Mouse (Mus musculus): Measurements from ENCODE around the gene Selenow. TPM values are rescaled to one million over a fixed set of nuclear protein-coding genes. Genes with fewer than 3 reads are reported as not detected.

The Selenow gene
- polyA plus RNA-seq, 1 experiment from 2014 or later, result 235 TPM

DNA sequence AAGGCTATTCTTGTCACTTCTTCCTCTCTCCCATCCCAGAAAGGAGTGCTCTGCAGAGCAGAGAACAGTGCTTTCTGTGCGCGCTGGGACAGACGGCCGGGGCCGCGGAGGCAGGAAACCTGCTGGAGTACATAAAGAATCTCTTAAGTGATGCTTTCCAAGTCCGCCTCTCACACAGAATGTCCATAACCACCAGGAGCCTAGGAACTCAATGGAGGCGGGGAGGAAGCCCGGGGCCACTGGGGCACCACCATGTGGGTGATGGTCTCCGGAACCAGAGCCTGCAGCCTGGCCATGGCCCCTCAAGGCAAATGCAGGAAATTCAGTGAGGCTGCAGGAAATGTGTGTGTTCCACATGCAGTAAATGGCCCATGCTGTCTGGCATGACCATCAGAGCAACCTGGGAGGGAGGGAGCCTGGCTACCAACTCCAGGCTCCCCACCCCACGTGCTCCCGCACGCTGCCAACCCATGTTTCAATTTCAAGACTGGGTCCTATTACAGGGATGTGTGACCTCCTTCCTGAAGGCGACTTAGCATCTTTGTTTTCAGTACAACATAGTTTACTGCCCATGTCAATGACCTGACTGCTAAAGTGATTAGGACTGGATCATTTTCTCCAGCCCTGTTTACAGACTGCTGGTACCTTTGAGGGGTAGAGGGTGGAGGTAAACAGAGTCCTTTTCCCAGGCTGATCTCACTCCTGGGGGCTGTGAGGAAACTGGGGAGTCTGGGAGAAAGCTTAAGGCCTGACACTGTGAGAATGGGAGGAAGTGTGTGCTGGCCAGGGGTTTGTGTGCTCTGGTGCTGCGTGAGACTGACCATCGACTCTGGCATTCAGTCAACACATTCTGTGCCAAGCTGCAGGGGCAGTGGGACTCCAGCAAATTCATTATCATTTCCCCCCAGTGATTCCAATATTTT, 11.5 kb upstream of the Selenow start:
- Histone ChIP-seq H3K9me3 (replicated peaks; ENCODE audit: control insufficient read depth, low read length) (no peaks in the 10 kb centered on the region), H3K27me3 (ENCODE audit: control insufficient read depth, insufficient read depth, low read depth, low read length) (peaks cover 5% of the 10 kb centered on the region; the same call in 1 of the 2 replicates), H3K4me1 (ENCODE audit: control insufficient read depth, low read depth, low read length) (peaks cover 3% of the 10 kb centered on the region), H3K9ac (ENCODE audit: low read depth, low read length) (no peak overlapping the region), H3K4me2 (ENCODE audit: low read depth, low read length) (no peak overlapping the region), H3K4me3 (ENCODE audit: low read depth, low read length) (no peak overlapping the region), H3K27ac (ENCODE audit: low read length) (no peak overlapping the region), H3K36me3 (ENCODE audit: control insufficient read depth, insufficient read depth) (peaks cover 18% of the 10 kb centered on the region)
- WGBS (ENCODE audit: insufficient replicate concordance), result 28% methylated on average over 16 of the region's 16 CpGs
- ATAC-seq (ENCODE audit: low read depth), result no peak

- WGBS (ENCODE audit: insufficient replicate concordance), result 51% methylated on average over 3 of the region's 3 CpGs
- H3K27ac ChIP-seq (ENCODE audit: low read length), result no peak overlapping the region
Measured at GRCm38 (mm10) chr7:15931635-15932034, 9.4 kb upstream of the Selenow start.

DNA sequence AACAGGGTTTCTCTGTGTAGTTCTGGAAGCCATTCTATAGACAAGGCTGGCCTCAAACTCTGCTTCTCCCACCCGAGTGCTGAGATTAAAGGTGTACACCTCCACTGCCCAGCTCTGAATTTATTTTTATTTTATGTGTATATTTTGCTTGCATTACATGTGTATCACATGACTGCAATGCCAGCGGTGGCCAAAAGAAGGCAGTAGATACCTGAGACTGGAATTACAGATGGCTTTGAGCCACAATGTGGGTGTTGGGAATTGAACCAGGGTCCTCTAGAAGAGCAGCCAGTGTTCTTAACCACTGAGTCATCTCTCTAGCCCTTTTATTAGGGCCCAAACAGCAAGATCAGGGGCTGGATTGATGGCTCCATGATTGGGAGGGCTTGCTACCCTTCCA, 8.3 kb upstream of the Selenow start:
- H3K36me3 ChIP-seq (ENCODE audit: control insufficient read depth, insufficient read depth), result no peaks in the 10 kb centered on the region
- H3K4me2 ChIP-seq (ENCODE audit: low read depth, low read length), result no peak overlapping the region
- no peak for ATAC-seq (ENCODE audit: low read depth)
- H3K4me1 ChIP-seq (ENCODE audit: control insufficient read depth, low read depth, low read length), result peaks cover 3% of the 10 kb centered on the region
- H3K27ac ChIP-seq (ENCODE audit: low read length), result no peak overlapping the region
- H3K9me3 ChIP-seq (replicated peaks; ENCODE audit: control insufficient read depth, low read length), result no peaks in the 10 kb centered on the region
- no peak overlapping the region for H3K4me3 ChIP-seq (ENCODE audit: low read depth, low read length)
- WGBS (ENCODE audit: insufficient replicate concordance), result 49% methylated on average over 2 of the region's 2 CpGs
- no peak overlapping the region for H3K9ac ChIP-seq (ENCODE audit: low read depth, low read length)
- peaks cover 5% of the 10 kb centered on the region; the same call in 1 of the 2 replicates for H3K27me3 ChIP-seq (ENCODE audit: control insufficient read depth, insufficient read depth, low read depth, low read length)

More at GRCm38 (mm10) chr7:15931635-15932034, 9.4 kb upstream of the Selenow start:
- H3K9me3 ChIP-seq (replicated peaks; ENCODE audit: control insufficient read depth, low read length), result no peaks in the 10 kb centered on the region
- H3K36me3 ChIP-seq (ENCODE audit: control insufficient read depth, insufficient read depth), result no peaks in the 10 kb centered on the region
- H3K4me1 ChIP-seq (ENCODE audit: control insufficient read depth, low read depth, low read length), result peaks cover 3% of the 10 kb centered on the region
- peaks cover 5% of the 10 kb centered on the region; the same call in 1 of the 2 replicates for H3K27me3 ChIP-seq (ENCODE audit: control insufficient read depth, insufficient read depth, low read depth, low read length)
- H3K9ac ChIP-seq (ENCODE audit: low read depth, low read length), result no peak overlapping the region
- no peak overlapping the region for H3K4me3 ChIP-seq (ENCODE audit: low read depth, low read length)
- no peak for ATAC-seq (ENCODE audit: low read depth)
- no peak overlapping the region for H3K4me2 ChIP-seq (ENCODE audit: low read depth, low read length)

DNA sequence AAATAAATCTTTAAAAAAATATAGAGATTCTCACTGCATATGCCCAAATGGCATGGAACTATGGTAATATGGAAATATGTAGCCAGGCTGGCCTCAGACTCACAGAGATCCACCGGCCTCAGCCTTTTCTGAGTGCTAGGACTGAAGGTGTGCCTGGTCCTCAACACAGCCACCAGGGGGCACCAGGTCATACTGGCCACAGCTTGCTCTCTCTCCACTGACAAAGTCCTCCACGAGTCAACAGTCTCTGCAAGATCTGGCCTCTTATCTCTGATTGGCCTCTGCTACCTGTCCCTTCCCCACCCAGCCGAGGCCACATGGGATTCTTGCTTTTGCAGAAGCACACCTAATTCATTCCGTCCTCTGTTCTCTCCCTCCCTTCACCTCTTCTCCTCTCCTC, 7.7 kb upstream of the Selenow start:
- Histone ChIP-seq H3K27ac (ENCODE audit: low read length) (no peak overlapping the region), H3K4me2 (ENCODE audit: low read depth, low read length) (no peak overlapping the region), H3K9ac (ENCODE audit: low read depth, low read length) (no peak overlapping the region), H3K4me3 (ENCODE audit: low read depth, low read length) (no peak overlapping the region), H3K27me3 (ENCODE audit: control insufficient read depth, insufficient read depth, low read depth, low read length) (peaks cover 5% of the 10 kb centered on the region; the same call in 1 of the 2 replicates), H3K9me3 (replicated peaks; ENCODE audit: control insufficient read depth, low read length) (no peaks in the 10 kb centered on the region), H3K4me1 (ENCODE audit: control insufficient read depth, low read depth, low read length) (peaks cover 3% of the 10 kb centered on the region), H3K36me3 (ENCODE audit: control insufficient read depth, insufficient read depth) (no peaks in the 10 kb centered on the region)
- 13% methylated on average over 4 of the region's 4 CpGs for WGBS (ENCODE audit: insufficient replicate concordance)
- ATAC-seq (ENCODE audit: low read depth), result peak; percentile 71

DNA sequence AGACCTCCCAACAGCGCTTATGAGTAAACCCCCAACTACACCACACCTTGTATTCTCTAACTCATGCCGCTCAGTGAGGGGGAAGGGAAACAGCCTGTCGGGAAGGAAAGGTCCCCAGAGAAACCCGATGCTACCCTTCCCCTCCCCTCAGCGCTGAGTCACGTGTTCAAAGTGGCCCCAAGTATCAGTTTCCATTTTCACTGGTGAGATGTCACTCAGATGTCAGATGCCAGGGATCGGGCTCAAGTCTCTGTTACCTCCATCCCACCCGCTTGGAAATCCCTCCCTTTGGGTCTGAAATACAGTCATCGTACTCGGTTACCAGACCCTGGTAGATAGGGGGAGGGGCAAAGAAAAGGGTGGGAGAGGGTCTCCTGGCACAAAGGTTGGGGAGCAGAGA, 406 bp downstream of the Selenow start:
- H3K4me2 ChIP-seq (ENCODE audit: low read depth, low read length), result peak overlapping the region; percentile 83
- H3K9ac ChIP-seq (ENCODE audit: low read depth, low read length), result peak overlapping the region; percentile 76
- peaks cover 30% of the 10 kb centered on the region for H3K4me1 ChIP-seq (ENCODE audit: control insufficient read depth, low read depth, low read length)
- ATAC-seq (ENCODE audit: low read depth), result peak; percentile 19
- H3K36me3 ChIP-seq (ENCODE audit: control insufficient read depth, insufficient read depth), result peaks cover 2% of the 10 kb centered on the region; the same call in 1 of the 2 replicates
- H3K27ac ChIP-seq (ENCODE audit: low read length), result peak overlapping the region; percentile 66
- 0% methylated on average over 10 of the region's 10 CpGs for WGBS (ENCODE audit: insufficient replicate concordance)
- H3K9me3 ChIP-seq (replicated peaks; ENCODE audit: control insufficient read depth, low read length), result no peaks in the 10 kb centered on the region
- H3K4me3 ChIP-seq (ENCODE audit: low read depth, low read length), result peak overlapping the region; percentile 75
- H3K27me3 ChIP-seq (ENCODE audit: control insufficient read depth, insufficient read depth, low read depth, low read length), result no peaks in the 10 kb centered on the region

- no peak overlapping the region for H3K9ac ChIP-seq (ENCODE audit: low read depth, low read length)
- peaks cover 2% of the 10 kb centered on the region; the same call in 1 of the 2 replicates for H3K36me3 ChIP-seq (ENCODE audit: control insufficient read depth, insufficient read depth)
- peak overlapping the region; percentile 75 for H3K4me3 ChIP-seq (ENCODE audit: low read depth, low read length)
- WGBS (ENCODE audit: insufficient replicate concordance), result 64% methylated on average over 6 of the region's 6 CpGs
- H3K4me1 ChIP-seq (ENCODE audit: control insufficient read depth, low read depth, low read length), result peaks cover 30% of the 10 kb centered on the region
- no peak overlapping the region for H3K27ac ChIP-seq (ENCODE audit: low read length)
- peak overlapping the region; percentile 83 for H3K4me2 ChIP-seq (ENCODE audit: low read depth, low read length)
- no peak for ATAC-seq (ENCODE audit: low read depth)
- no peaks in the 10 kb centered on the region for H3K9me3 ChIP-seq (replicated peaks; ENCODE audit: control insufficient read depth, low read length)
- no peaks in the 10 kb centered on the region for H3K27me3 ChIP-seq (ENCODE audit: control insufficient read depth, insufficient read depth, low read depth, low read length)
Measured at GRCm38 (mm10) chr7:15920645-15921190, 1.5 kb downstream of the Selenow start.

DNA sequence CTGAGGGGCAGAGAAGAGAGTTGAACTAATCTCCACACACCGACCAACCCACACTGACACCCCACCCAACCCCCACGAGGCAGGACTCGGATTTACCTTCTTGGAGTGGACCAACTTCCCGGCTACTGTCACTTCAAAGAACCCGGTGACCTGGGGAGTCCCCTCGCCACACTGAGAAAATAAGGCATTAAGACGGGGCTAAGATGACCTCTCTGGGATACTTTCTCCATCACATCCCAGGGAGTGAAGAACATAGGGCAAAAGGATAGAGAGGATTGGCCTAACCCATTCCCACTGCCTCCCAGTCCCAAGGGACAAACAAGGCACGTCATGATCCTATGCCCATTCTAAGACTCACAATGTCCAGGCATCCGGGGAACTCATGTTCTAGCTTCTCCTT, 2.3 kb downstream of the Selenow start:
- Histone ChIP-seq H3K9me3 (replicated peaks; ENCODE audit: control insufficient read depth, low read length) (no peaks in the 10 kb centered on the region), H3K27me3 (ENCODE audit: control insufficient read depth, insufficient read depth, low read depth, low read length) (no peaks in the 10 kb centered on the region), H3K4me3 (ENCODE audit: low read depth, low read length) (no peak overlapping the region), H3K27ac (ENCODE audit: low read length) (no peak overlapping the region), H3K9ac (ENCODE audit: low read depth, low read length) (no peak overlapping the region), H3K4me2 (ENCODE audit: low read depth, low read length) (no peak overlapping the region), H3K4me1 (ENCODE audit: control insufficient read depth, low read depth, low read length) (peaks cover 30% of the 10 kb centered on the region), H3K36me3 (ENCODE audit: control insufficient read depth, insufficient read depth) (peaks cover 2% of the 10 kb centered on the region; the same call in 1 of the 2 replicates)
- WGBS (ENCODE audit: insufficient replicate concordance), result 84% methylated on average over 9 of the region's 9 CpGs
- ATAC-seq (ENCODE audit: low read depth), result no peak

DNA sequence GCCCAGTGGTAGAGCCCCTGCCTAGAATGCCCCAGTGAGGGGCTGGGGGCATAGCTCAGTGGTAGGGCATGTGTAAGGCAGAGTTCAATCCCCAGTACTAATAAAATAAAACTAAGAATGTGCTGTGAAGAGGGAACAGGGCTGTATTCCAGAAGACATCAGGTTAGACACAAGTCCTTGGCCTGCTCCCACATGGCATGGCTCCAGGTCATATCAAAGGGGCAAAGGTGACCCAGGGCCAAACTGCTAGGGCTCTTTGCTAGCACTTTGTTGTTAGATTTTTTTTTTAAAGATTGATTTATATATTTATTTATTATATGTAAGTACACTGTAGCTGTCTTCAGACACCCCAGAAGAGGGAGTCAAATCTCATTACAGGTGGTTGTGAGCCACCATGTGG, 3.8 kb downstream of the Selenow start:
- Histone ChIP-seq H3K36me3 (ENCODE audit: control insufficient read depth, insufficient read depth) (peaks cover 2% of the 10 kb centered on the region; the same call in 1 of the 2 replicates), H3K4me1 (ENCODE audit: control insufficient read depth, low read depth, low read length) (peaks cover 30% of the 10 kb centered on the region), H3K9ac (ENCODE audit: low read depth, low read length) (no peak overlapping the region), H3K4me3 (ENCODE audit: low read depth, low read length) (no peak overlapping the region), H3K27ac (ENCODE audit: low read length) (no peak overlapping the region), H3K4me2 (ENCODE audit: low read depth, low read length) (no peak overlapping the region), H3K27me3 (ENCODE audit: control insufficient read depth, insufficient read depth, low read depth, low read length) (no peaks in the 10 kb centered on the region), H3K9me3 (replicated peaks; ENCODE audit: control insufficient read depth, low read length) (no peaks in the 10 kb centered on the region)
- ATAC-seq (ENCODE audit: low read depth), result no peak

DNA sequence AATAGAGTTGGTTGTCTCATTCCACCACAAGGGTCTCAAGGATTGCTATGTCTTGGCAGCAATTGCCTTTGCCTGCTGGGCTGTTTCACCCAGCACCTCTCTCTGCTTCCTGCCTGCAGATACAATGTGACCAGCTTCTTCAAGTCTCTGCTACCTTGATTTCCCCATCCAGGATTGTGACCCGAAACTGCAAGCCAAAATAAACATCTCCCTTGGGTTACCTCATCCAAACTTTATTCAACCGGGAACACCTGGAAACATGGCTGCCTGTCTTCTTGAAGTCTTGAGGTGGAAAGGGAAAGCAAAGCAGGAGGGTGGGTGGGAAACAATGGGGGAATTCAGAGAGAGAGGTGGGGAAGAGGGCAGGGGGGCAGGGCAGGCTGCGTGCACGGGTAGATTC, 5.2 kb downstream of the Selenow start:
- H3K9ac ChIP-seq (ENCODE audit: low read depth, low read length), result no peak overlapping the region
- no peak overlapping the region for H3K4me2 ChIP-seq (ENCODE audit: low read depth, low read length)
- ATAC-seq (ENCODE audit: low read depth), result no peak
- H3K27ac ChIP-seq (ENCODE audit: low read length), result no peak overlapping the region
- WGBS (ENCODE audit: insufficient replicate concordance), result 72% methylated on average over 4 of the region's 4 CpGs
- peaks cover 2% of the 10 kb centered on the region; the same call in 1 of the 2 replicates for H3K36me3 ChIP-seq (ENCODE audit: control insufficient read depth, insufficient read depth)
- H3K9me3 ChIP-seq (replicated peaks; ENCODE audit: control insufficient read depth, low read length), result no peaks in the 10 kb centered on the region
- H3K4me1 ChIP-seq (ENCODE audit: control insufficient read depth, low read depth, low read length), result peaks cover 23% of the 10 kb centered on the region
- H3K4me3 ChIP-seq (ENCODE audit: low read depth, low read length), result no peak overlapping the region
- H3K27me3 ChIP-seq (ENCODE audit: control insufficient read depth, insufficient read depth, low read depth, low read length), result no peaks in the 10 kb centered on the region
